Mouse (Mus musculus) Patski (cell line): ENCODE measurements at regions not wholly inside any gene's neighbourhood (a gene's known extent, or its start where the extent isn't known, plus 50 kb on each side); places are given as distances from the start of the nearest gene placed in this dataset.

ENCODE experiments used
- ATAC-seq: fragments of 100-300 bp; one replicate; pipeline ENCODE4 v1.8.0; 2021
- CTCF ChIA-PET: fragments of 350-600 bp; sonication (Branson Sonifier 250); formaldehyde crosslinking; loops from one replicate; lab custom pipeline; 2022; ENCODE audit warnings: inconsistent platforms; lab: Charles Lee
- POLR2A ChIA-PET: fragments of 350-600 bp; sonication (Branson Sonifier 250); formaldehyde crosslinking; loops from one replicate; lab custom pipeline; 2022; ENCODE audit warnings: antibody characterized with exemption, inconsistent platforms; lab: Charles Lee
- DNase-seq: peaks from one replicate; pipeline ENCODE4 v3.0.0-alpha.2; 2011; ENCODE audit warnings: low read depth, low spot score
- H3K27me3 ChIP-seq: fragments of 371-371 bp; one replicate; pipeline ENCODE4 v1.5.1; 2021
- CTCF ChIP-seq: fragments of 100-300 bp; IDR thresholded peaks from one replicate; pipeline ENCODE4 v1.5.1; 2021
- in situ Hi-C: fragments of 300-500 bp; cut with MboI; formaldehyde crosslinking; loops from 3 replicates; pipeline ENCODE4 v1.11.1; 2018; ENCODE audit warnings: low pct_unique_long_range_greater_than_20kb, mixed read lengths

GRCm38 (mm10) chr19:56076128-56076527 is 210.8 kb upstream of the Habp2 start:
- CTCF ChIA-PET = no interaction called here
- H3K27me3 ChIP-seq = no peaks in the 10 kb centered on the region
- DNase-seq (no peak), ATAC-seq (no peak)
- POLR2A ChIA-PET = no interaction called here
- in situ Hi-C loops = no loop called here
- TF ChIP-seq CTCF = no peak

DNA sequence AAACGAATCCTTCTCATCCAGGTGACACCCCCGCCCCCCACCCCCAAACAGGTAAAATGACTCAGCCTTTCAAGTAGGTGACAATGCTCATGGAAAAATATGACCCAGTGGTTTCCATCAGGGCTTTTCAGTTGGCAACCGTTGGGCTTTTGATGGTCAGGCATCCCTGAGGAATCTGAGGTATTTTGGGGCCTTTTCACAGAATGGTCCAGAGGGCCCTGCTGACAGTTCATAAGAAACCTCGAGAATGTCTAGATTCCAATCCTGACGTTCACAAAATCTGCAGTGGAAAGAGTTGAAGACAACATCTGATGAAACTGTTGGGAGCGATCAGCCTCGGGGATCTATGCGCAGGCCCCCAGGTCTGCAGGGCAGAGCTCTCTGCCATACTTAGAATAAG is 209.4 kb upstream of the Habp2 start:
- H3K27me3 ChIP-seq = no peaks in the 10 kb centered on the region
- in situ Hi-C loops = no loop called here
- ATAC-seq = no peak
- ChIA-PET POLR2A (no interaction called here), CTCF (interaction anchor here (1.3 kb wide), 1 partner anchor 37 kb away, joined by 3 read pairs; no protein-coding TSS in a partner anchor)
- TF ChIP-seq CTCF = no peak
- no peak for DNase-seq

DNA sequence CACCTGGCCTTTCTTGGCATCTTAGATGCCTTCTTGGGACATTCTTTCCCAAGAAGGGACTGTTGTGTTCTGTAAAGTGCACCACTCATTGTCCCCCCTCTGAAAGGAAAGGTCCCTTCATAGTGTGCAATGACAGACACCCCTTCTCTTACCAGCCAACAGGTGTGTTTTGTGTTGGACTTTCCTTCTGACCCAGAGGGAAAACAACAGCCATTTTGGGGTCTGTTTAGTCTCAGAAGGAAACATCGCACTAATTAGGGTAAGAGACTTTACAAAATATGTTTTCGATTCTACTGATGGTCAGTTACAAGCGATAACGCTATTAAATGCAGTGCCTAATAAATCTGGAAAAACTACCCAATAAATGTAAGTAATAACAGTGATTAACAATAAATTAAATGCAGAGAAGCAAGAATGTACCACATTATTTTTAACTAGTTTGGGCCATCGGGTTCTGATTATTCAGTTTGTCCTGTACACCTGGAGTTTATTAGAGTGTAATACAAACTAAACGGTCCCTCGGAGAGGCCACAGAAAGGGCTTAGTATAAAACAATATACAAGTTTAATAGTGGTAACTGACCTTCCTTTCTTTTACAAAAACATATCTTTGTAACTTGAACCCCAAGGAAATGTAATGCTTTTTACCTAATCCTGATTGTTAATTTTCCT is 200.4 kb upstream of the Habp2 start:
- POLR2A ChIA-PET = no interaction called here
- in situ Hi-C loops = no loop called here
- DNase-seq = no peak
- peaks cover 11% of the 10 kb centered on the region for H3K27me3 ChIP-seq
- CTCF ChIA-PET = no interaction called here
- no peak for TF ChIP-seq CTCF
- ATAC-seq = no peak

DNA sequence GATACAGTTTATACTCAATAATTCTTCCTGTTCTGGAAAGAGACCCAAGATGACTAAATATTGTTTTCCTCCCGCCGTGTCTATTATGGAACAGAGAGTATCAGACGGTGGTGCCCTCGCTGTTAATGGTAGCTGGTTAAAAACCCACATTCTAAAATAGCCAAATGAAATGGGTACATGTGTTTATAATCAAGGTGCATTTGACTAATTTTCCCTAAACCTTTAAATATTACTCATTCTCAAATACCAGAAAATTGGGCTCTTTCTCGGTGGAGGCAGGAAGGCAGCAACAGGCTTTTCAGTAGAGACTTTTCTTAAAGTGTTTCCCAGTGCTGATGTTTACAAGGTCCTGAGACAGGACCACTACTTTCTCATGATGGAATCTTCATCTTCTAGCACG is 199.8 kb upstream of the Habp2 start:
- ATAC-seq (no peak), DNase-seq (no peak)
- POLR2A ChIA-PET = no interaction called here
- CTCF ChIA-PET = no interaction called here
- TF ChIP-seq CTCF = no peak
- in situ Hi-C loops = no loop called here
- peaks cover 11% of the 10 kb centered on the region for H3K27me3 ChIP-seq

DNA sequence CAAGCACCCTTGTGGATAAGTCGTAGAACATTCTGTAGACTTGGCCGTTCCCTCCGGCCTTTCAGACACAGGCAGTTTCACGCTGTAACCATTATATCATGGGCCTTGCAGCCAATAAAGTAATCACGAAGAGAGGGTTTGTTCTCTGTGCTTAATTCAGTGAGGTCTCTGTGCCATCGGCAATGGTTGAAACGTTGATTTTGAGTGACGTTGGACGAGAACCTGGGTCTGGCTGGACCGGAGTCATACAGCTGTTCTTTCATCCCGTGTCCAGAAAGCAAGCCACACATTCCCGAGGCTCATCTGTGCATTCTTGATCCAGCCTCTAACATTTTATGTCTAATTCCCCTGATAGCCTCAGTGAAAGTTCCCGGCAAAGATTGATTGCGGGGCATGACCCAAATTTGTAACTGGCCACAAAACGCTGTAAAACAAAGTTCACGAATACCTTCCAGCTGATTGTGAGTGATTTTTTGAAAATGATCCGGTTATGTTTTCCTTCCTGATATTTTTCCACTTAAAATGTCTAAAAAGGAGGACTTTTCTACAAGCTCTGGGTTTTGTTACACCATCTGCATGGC is 197.1 kb upstream of the Habp2 start:
- in situ Hi-C loops = no loop called here
- CTCF ChIA-PET = no interaction called here
- no peak for DNase-seq
- POLR2A ChIA-PET = no interaction called here
- no peak for ATAC-seq
- TF ChIP-seq CTCF = no peak
- H3K27me3 ChIP-seq = peaks cover 22% of the 10 kb centered on the region

DNA sequence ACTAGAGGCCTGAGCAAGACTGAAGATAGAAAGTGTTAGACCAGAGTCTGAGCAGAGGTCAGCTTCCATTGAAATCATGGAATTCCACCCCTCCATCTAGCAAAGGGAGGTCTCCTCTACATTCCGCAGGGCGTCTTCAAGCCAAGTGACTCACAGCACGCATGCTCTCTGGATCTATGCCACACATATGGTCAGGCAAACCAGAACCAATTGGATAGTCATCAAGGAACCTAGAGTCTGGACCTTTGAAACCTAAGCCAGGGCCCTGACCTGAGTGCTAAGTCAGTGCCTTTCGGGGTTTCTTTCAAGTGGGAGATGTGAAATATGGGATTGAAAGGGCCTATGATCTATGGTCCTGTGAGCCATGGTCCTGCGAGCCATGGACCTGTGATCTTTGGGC is 195.4 kb upstream of the Habp2 start:
- ChIA-PET CTCF (no interaction called here), POLR2A (no interaction called here)
- no peak for DNase-seq
- no peak for ATAC-seq
- peaks cover 16% of the 10 kb centered on the region for H3K27me3 ChIP-seq
- in situ Hi-C loops = no loop called here
- TF ChIP-seq CTCF = no peak

- DNase-seq (no peak), ATAC-seq (no peak)
- ChIA-PET POLR2A (no interaction called here), CTCF (no interaction called here)
- in situ Hi-C loops = no loop called here
- H3K27me3 ChIP-seq = peaks cover 10% of the 10 kb centered on the region
- no peak for TF ChIP-seq CTCF
Measured at GRCm38 (mm10) chr19:56095873-56096272, 191.1 kb upstream of the Habp2 start.

- TF ChIP-seq CTCF = no peak
- CTCF ChIA-PET = no interaction called here
- POLR2A ChIA-PET = no interaction called here
- peaks cover under 1% of the 10 kb centered on the region for H3K27me3 ChIP-seq
- DNase-seq (no peak), ATAC-seq (no peak)
- in situ Hi-C loops = no loop called here
Measured at GRCm38 (mm10) chr19:56099725-56100124, 187.2 kb upstream of the Habp2 start.

DNA sequence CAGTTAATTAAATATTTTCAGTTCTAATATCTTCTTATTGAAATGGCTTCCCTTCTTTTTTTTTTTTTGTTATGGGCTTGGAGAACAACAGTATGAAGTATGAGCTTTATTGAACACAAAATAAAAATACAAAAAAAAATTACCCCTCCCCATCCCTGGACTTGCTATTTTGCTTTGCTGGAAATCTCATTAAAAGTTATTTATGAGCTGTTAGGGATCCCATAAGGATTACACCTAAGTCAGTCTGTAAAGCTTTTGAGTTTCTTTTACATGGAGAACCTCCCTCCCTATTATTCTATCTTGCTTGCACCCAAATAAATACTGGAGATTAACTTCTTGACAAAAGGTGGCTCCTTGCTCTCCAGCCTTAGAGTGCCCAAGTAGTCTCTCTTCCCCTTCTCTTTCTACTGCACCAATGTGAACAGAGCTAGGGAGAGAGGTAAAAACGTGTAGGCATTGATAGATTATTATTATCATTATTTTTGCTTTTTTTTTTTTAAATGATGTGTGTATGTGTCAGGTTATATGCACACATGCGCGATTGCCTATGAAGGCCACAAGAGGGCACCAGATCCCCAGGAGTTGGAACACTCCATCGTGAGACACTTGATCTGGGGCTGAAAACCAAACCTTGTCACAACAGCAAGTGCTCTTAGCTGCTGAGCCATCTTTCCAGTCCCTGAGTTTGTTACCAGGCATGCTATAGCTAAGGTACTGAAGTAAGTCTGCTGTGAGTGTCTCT is 186.6 kb upstream of the Habp2 start:
- in situ Hi-C loops = no loop called here
- CTCF ChIA-PET = no interaction called here
- POLR2A ChIA-PET = no interaction called here
- no peak for DNase-seq
- no peaks in the 10 kb centered on the region for H3K27me3 ChIP-seq
- ATAC-seq = no peak
- TF ChIP-seq CTCF = no peak

DNA sequence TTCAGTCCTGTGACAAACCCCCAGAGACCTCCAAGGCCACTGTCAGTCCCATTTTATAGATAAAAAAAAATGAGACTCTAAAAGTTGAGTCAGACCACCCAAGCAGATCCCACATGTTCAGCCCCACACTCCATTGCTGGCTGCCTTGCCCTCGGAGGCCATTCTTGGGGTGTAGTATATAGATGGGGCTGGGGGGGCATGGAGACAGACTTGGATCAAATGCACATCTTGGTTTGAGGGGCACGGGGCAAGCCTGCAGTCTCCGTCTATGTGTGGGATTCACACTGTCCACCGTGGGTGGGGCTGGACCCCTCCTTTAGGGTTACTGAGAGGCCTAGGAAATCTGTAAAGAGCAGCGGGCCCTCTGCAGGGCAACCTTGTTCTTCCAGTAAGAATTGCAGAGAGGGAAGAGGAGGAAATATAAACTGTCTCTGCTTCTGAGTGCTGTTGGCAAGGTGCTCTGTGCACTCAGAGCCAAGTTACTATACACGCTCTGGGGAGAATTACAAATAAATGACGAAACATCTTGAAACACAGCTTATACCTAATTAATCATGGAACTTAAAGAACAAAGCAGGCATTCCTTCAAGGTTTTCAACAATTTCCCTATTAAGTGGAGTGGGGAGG is 184.4 kb upstream of the Habp2 start:
- CTCF ChIA-PET = no interaction called here
- H3K27me3 ChIP-seq = no peaks in the 10 kb centered on the region
- ATAC-seq (no peak), DNase-seq (no peak)
- in situ Hi-C loops = no loop called here
- POLR2A ChIA-PET = no interaction called here
- TF ChIP-seq CTCF = no peak

DNA sequence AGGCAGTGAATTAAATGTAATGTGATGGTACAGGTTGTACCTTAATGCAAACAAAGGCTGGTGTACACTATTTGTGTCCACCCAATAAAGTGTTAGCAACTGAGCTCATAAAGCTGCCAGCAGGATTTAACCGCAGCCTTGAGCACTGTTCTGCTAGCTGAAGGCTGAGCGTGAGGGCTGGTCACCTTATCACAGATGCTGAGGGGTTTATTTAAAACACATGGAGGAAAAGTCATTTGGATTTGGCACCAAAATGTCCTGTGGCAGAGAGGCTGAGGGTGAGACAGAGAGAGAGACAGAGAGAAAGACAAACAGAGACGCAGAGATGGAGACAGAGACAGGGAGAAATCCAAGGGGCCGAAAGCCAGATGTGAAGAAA is 181.9 kb upstream of the Habp2 start:
- no peak for TF ChIP-seq CTCF
- H3K27me3 ChIP-seq = no peaks in the 10 kb centered on the region
- ATAC-seq = no peak
- no peak for DNase-seq
- CTCF ChIA-PET = interaction anchor here (0.7 to 1.1 kb wide), 2 partner anchors 11 to 96 kb away, joined by 3 read pairs; no protein-coding TSS in a partner anchor
- POLR2A ChIA-PET = interaction anchor here (0.9 kb wide), 1 partner anchor 37 kb away, joined by 5 read pairs; no protein-coding TSS in a partner anchor
- in situ Hi-C loops = no loop called here
